Mouse (Mus musculus) forebrain, embryonic 16.5 days (tissue): ENCODE results near the gene Il25. TPM values are rescaled to one million over a fixed set of nuclear protein-coding genes. Genes with fewer than 3 reads are reported as not detected.

ENCODE experiments used
- ATAC-seq: fragments of 200-750 bp; cut with Nextera tagmentation; 2 replicates; pipeline ENCODE4 v1.8.0; 2017; ENCODE audit warnings: mild to moderate bottlenecking, moderate library complexity
- H3K27ac ChIP-seq: fragments of 300-500 bp; sonication (generic); 2 replicates; pipeline ENCODE4 v1.5.1; 2014; ENCODE audit warnings: low read length, control low read depth
- H3K27me3 ChIP-seq: fragments of 300-500 bp; sonication (generic); replicated peaks from 2 replicates; pipeline ENCODE4 v1.6.1; 2014; ENCODE audit warnings: low read length; ENCODE audit not compliant: control insufficient read depth, insufficient read depth
- H3K36me3 ChIP-seq: fragments of 300-500 bp; sonication (generic); 2 replicates; pipeline ENCODE4 v1.6.1; 2014; ENCODE audit not compliant: control insufficient read depth, insufficient read depth
- H3K4me1 ChIP-seq: fragments of 300-500 bp; sonication (generic); replicated peaks from 2 replicates; pipeline ENCODE4 v1.6.1; 2014; ENCODE audit warnings: low read length; ENCODE audit not compliant: control insufficient read depth, insufficient read depth
- H3K4me2 ChIP-seq: fragments of 300-500 bp; sonication (generic); 2 replicates; pipeline ENCODE4 v1.6.1; 2014; ENCODE audit warnings: mild to moderate bottlenecking, low read length, control low read depth
- H3K4me3 ChIP-seq: fragments of 300-500 bp; sonication (generic); replicated peaks from 2 replicates; pipeline ENCODE4 v1.5.1; 2014; ENCODE audit warnings: mild to moderate bottlenecking, low read length, control low read depth
- H3K9ac ChIP-seq: fragments of 300-500 bp; sonication (generic); replicated peaks from 2 replicates; pipeline ENCODE4 v1.6.1; 2014; ENCODE audit warnings: low read depth, low read length, control low read depth
- H3K9me3 ChIP-seq: fragments of 300-500 bp; sonication (generic); 2 replicates; pipeline ENCODE4 v1.6.1; 2016; ENCODE audit warnings: low read length; ENCODE audit not compliant: control insufficient read depth
- WGBS: fragments of 180-500 bp; shearing (Covaris S2); extraction: QIAGEN DNeasy Blood & Tissue Kit; methylation state at CpG from one replicate; pipeline ENCODE4 v1.1.7; 2014; 5-methylcytosine and 5-hydroxymethylcytosine counted together
- polyA plus RNA-seq: library from polyadenylated mRNA; unstranded; fragments of >200 nt; fragmentation: Nextera tagmentation; extraction: Ambion mirVana; gene quantifications from 2 replicates; pipeline ENCODE4 v1.2.1, GENCODE M21; 2015

Il25 gene
- polyA plus RNA-seq, 1 experiment from 2014 or later: 0.53 TPM

GRCm38 (mm10) chr14:54938431-54939219 is 6.1 kb downstream of the Il25 start:
- Histone ChIP-seq H3K27me3 (no peaks in the 10 kb centered on the region), H3K36me3 (no peaks in the 10 kb centered on the region), H3K9me3 (no peaks in the 10 kb centered on the region), H3K4me1 (peaks cover 3% of the 10 kb centered on the region; the same call in 1 of the 2 replicates), H3K9ac (no peak overlapping the region), H3K27ac (no peak overlapping the region), H3K4me3 (no peak overlapping the region), H3K4me2 (no peak overlapping the region)
- 81% methylated on average over 15 of the region's 15 CpGs for WGBS
- ATAC-seq: no peak

- H3K4me1 ChIP-seq: peaks cover 3% of the 10 kb centered on the region; the same call in 1 of the 2 replicates
- H3K9ac ChIP-seq: no peak overlapping the region
- 54% methylated on average over 12 of the region's 12 CpGs for WGBS
- no peaks in the 10 kb centered on the region for H3K27me3 ChIP-seq
- no peaks in the 10 kb centered on the region for H3K36me3 ChIP-seq
- no peak overlapping the region for H3K4me2 ChIP-seq
- H3K9me3 ChIP-seq: no peaks in the 10 kb centered on the region
- H3K4me3 ChIP-seq: no peak overlapping the region
- ATAC-seq: no peak
- no peak overlapping the region for H3K27ac ChIP-seq
Measured at GRCm38 (mm10) chr14:54939434-54940175, 7.1 kb downstream of the Il25 start.

GRCm38 (mm10) chr14:54940176-54940530 is 7.7 kb downstream of the Il25 start:
- no peak overlapping the region for H3K4me3 ChIP-seq
- no peak for ATAC-seq
- H3K27ac ChIP-seq: no peak overlapping the region
- no peaks in the 10 kb centered on the region for H3K27me3 ChIP-seq
- WGBS: 87% methylated on average over 3 of the region's 3 CpGs
- H3K36me3 ChIP-seq: no peaks in the 10 kb centered on the region
- H3K4me2 ChIP-seq: no peak overlapping the region
- H3K4me1 ChIP-seq: peaks cover 3% of the 10 kb centered on the region; the same call in 1 of the 2 replicates
- no peaks in the 10 kb centered on the region for H3K9me3 ChIP-seq
- H3K9ac ChIP-seq: no peak overlapping the region

- Histone ChIP-seq H3K27me3 (no peaks in the 10 kb centered on the region), H3K36me3 (no peaks in the 10 kb centered on the region), H3K4me3 (no peak overlapping the region), H3K27ac (no peak overlapping the region), H3K4me1 (no peaks in the 10 kb centered on the region), H3K9me3 (no peaks in the 10 kb centered on the region), H3K4me2 (no peak overlapping the region), H3K9ac (no peak overlapping the region)
- 63% methylated on average over 13 of the region's 13 CpGs for WGBS
- ATAC-seq: no peak
Measured at GRCm38 (mm10) chr14:54941024-54941978, 8.8 kb downstream of the Il25 start.

GRCm38 (mm10) chr14:54942479-54942878 is 10.0 kb downstream of the Il25 start:
- Histone ChIP-seq H3K27me3 (no peaks in the 10 kb centered on the region), H3K9ac (no peak overlapping the region), H3K4me1 (no peaks in the 10 kb centered on the region), H3K27ac (no peak overlapping the region), H3K4me2 (no peak overlapping the region), H3K36me3 (no peaks in the 10 kb centered on the region), H3K4me3 (no peak overlapping the region), H3K9me3 (no peaks in the 10 kb centered on the region)
- no peak for ATAC-seq
- 85% methylated on average over 8 of the region's 8 CpGs for WGBS

- H3K4me3 ChIP-seq: no peak overlapping the region
- no peak for ATAC-seq
- H3K36me3 ChIP-seq: no peaks in the 10 kb centered on the region
- 95% methylated on average over 7 of the region's 7 CpGs for WGBS
- H3K9ac ChIP-seq: no peak overlapping the region
- no peak overlapping the region for H3K4me2 ChIP-seq
- H3K27me3 ChIP-seq: no peaks in the 10 kb centered on the region
- H3K9me3 ChIP-seq: no peaks in the 10 kb centered on the region
- no peak overlapping the region for H3K27ac ChIP-seq
- no peaks in the 10 kb centered on the region for H3K4me1 ChIP-seq
Measured at GRCm38 (mm10) chr14:54943971-54944370, 11.5 kb downstream of the Il25 start.

GRCm38 (mm10) chr14:54944939-54945338 is 12.4 kb downstream of the Il25 start:
- WGBS: 77% methylated on average over 2 of the region's 2 CpGs

GRCm38 (mm10) chr14:54945975-54946704 is 13.6 kb downstream of the Il25 start:
- H3K4me2 ChIP-seq: no peak overlapping the region
- WGBS: 87% methylated on average over 19 of the region's 19 CpGs
- H3K27me3 ChIP-seq: no peaks in the 10 kb centered on the region
- H3K4me1 ChIP-seq: no peaks in the 10 kb centered on the region
- no peak overlapping the region for H3K27ac ChIP-seq
- no peak for ATAC-seq
- no peak overlapping the region for H3K9ac ChIP-seq
- H3K9me3 ChIP-seq: no peaks in the 10 kb centered on the region
- H3K36me3 ChIP-seq: no peaks in the 10 kb centered on the region
- H3K4me3 ChIP-seq: no peak overlapping the region

More at GRCm38 (mm10) chr14:54944939-54945338, 12.4 kb downstream of the Il25 start:
- Histone ChIP-seq H3K9ac (no peak overlapping the region), H3K4me1 (no peaks in the 10 kb centered on the region), H3K9me3 (no peaks in the 10 kb centered on the region), H3K4me3 (no peak overlapping the region), H3K27ac (no peak overlapping the region), H3K27me3 (no peaks in the 10 kb centered on the region), H3K4me2 (no peak overlapping the region), H3K36me3 (no peaks in the 10 kb centered on the region)
- ATAC-seq: no peak
